Mouse (Mus musculus): ENCODE measurements around the gene Rbfox3. TPM values are rescaled to one million over a fixed set of nuclear protein-coding genes. Genes with fewer than 3 reads are reported as not detected.

Rbfox3 gene
- total RNA-seq, 4 experiments from 2014 or later: 0.14 to 0.19 (median 0.16) TPM; not detected in 1

- DNase-seq (ENCODE audit: low spot score): no peak
Observed at GRCm38 (mm10) chr11:118511851-118512250, 399.5 kb downstream of the Rbfox3 start.

GRCm38 (mm10) chr11:118508341-118508740 is 403.1 kb downstream of the Rbfox3 start:
- DNase-seq (ENCODE audit: low spot score): no peak

- DNase-seq (ENCODE audit: low spot score): peak; percentile 63
Observed at GRCm38 (mm10) chr11:118507904-118508303, 403.5 kb downstream of the Rbfox3 start.

- no peak for DNase-seq (ENCODE audit: low spot score)
Observed at GRCm38 (mm10) chr11:118507095-118507494, 404.3 kb downstream of the Rbfox3 start.

- no peak for DNase-seq (ENCODE audit: low spot score)
Observed at GRCm38 (mm10) chr11:118504180-118504454, 407.3 kb downstream of the Rbfox3 start.

- DNase-seq (ENCODE audit: low spot score): no peak
Observed at GRCm38 (mm10) chr11:118503418-118504179, 407.8 kb downstream of the Rbfox3 start.

- no peak for DNase-seq (ENCODE audit: low spot score)
Observed at GRCm38 (mm10) chr11:118502990-118503389, 408.4 kb downstream of the Rbfox3 start.

GRCm38 (mm10) chr11:118496066-118496689 is 415.2 kb downstream of the Rbfox3 start:
- no peak for DNase-seq (ENCODE audit: low spot score)

- no peak for DNase-seq (ENCODE audit: low spot score)
Observed at GRCm38 (mm10) chr11:118495065-118495464, 416.3 kb downstream of the Rbfox3 start.

GRCm38 (mm10) chr11:118494001-118494737 is 417.2 kb downstream of the Rbfox3 start:
- DNase-seq (ENCODE audit: low spot score): no peak

GRCm38 (mm10) chr11:118493458-118493857 is 417.9 kb downstream of the Rbfox3 start:
- DNase-seq (ENCODE audit: low spot score): no peak

- no peak for DNase-seq (ENCODE audit: low spot score)
Observed at GRCm38 (mm10) chr11:118491230-118491629, 420.2 kb downstream of the Rbfox3 start.

- peak; percentile 70 for DNase-seq (ENCODE audit: low spot score)
Observed at GRCm38 (mm10) chr11:118490566-118491218, 420.7 kb downstream of the Rbfox3 start.

- no peak for DNase-seq (ENCODE audit: low spot score)
Observed at GRCm38 (mm10) chr11:118488907-118489270, 422.5 kb downstream of the Rbfox3 start.

- no peak for DNase-seq (ENCODE audit: low spot score)
Observed at GRCm38 (mm10) chr11:118488191-118488906, 423.0 kb downstream of the Rbfox3 start.

GRCm38 (mm10) chr11:118486881-118487772 is 424.3 kb downstream of the Rbfox3 start:
- DNase-seq (ENCODE audit: low spot score): no peak

GRCm38 (mm10) chr11:118486281-118486680 is 425.1 kb downstream of the Rbfox3 start:
- DNase-seq (ENCODE audit: low spot score): no peak

- DNase-seq (ENCODE audit: low spot score): no peak
Observed at GRCm38 (mm10) chr11:118485780-118486179, 425.6 kb downstream of the Rbfox3 start.

- DNase-seq (ENCODE audit: low spot score): no peak
Observed at GRCm38 (mm10) chr11:118485338-118485737, 426.1 kb downstream of the Rbfox3 start.

- DNase-seq (ENCODE audit: low spot score): no peak
Observed at GRCm38 (mm10) chr11:118484169-118484568, 427.2 kb downstream of the Rbfox3 start.

GRCm38 (mm10) chr11:118481751-118482150 is 429.6 kb downstream of the Rbfox3 start:
- no peak for DNase-seq (ENCODE audit: low spot score)
